Mouse (Mus musculus) testis, adult 2 months (tissue): ENCODE measurements around the gene Slc2a1.

Source experiments
- CTCF ChIP-seq: fragments of 200-500 bp; IDR thresholded peaks from 2 replicates; pipeline ENCODE4 v1.5.1; 2012; ENCODE audit warnings: low read depth, mild to moderate bottlenecking, inconsistent platforms, low read length, moderate library complexity; ENCODE audit not compliant: control insufficient read depth, insufficient read depth, insufficient replicate concordance
- POLR2A ChIP-seq: fragments of 200-500 bp; IDR thresholded peaks from 2 replicates; pipeline ENCODE4 v1.6.1; 2012; ENCODE audit warnings: low read depth, mild to moderate bottlenecking, inconsistent platforms, low read length, moderate library complexity; ENCODE audit not compliant: control insufficient read depth

DNA sequence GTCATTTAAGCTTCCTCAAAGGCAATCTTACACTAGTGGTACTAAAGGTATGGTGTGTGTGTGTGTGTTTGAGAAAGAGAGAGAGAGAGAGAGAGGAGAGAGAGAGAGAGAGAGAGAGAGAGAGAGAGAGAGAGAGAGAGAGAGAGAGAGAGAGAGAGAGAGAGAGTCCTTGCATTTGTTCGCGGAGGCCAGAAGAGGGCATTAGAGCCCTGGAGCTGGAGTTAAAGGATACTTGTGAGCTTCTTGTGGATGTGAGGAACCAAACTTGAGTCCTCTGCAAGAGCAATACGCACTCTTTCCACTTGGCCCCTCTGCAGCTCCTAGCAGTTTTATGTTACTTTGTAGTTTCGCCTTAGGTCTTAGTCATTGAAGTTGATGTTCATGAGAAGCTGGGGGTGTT is 54.5 kb downstream of the Slc2a1 start:
- TF ChIP-seq CTCF (no peak), POLR2A (no peak)
